Mouse (Mus musculus) granulocyte monocyte progenitor cell, adult 5-6 weeks (primary cell): ENCODE data around the gene Tnp2. TPM values are rescaled to one million over a fixed set of nuclear protein-coding genes. Genes with fewer than 3 reads are reported as not detected.

ENCODE experiments used
- ATAC-seq: replicated peaks from 2 replicates; pipeline ENCODE4 v1.8.0; 2016; ENCODE audit warnings: mild to moderate bottlenecking, moderate TSS enrichment, inconsistent platforms; ENCODE audit not compliant: poor library complexity, severe bottlenecking
- total RNA-seq, 2 experiments: library from RNA; stranded (forward) in 1 of 2; stranded (reverse) in 1 of 2; fragments of 200-712, 200-1000 nt in 1 of 2; fragments of >200 nt in 1 of 2; fragmentation: Nextera tagmentation in 1 of 2; gene quantifications; 2 replicates each; pipeline ENCODE4 v1.2.3; 2014 to 2017

Gene Tnp2
- total RNA-seq, 2 experiments from 2014 or later, result not detected

- no peak for ATAC-seq
Observed at GRCm38 (mm10) chr16:10790702-10791101, 2.2 kb upstream of the Tnp2 start, which contains the start of gene Prm3. Gene Prm3, minus strand, starts transcription at chr16:10790914.

- no peak for ATAC-seq
Observed at GRCm38 (mm10) chr16:10788866-10789265, 406 bp upstream of the Tnp2 start.

- no peak for ATAC-seq
Observed at GRCm38 (mm10) chr16:10787548-10788058, 857 bp downstream of the Tnp2 start.

GRCm38 (mm10) chr16:10786782-10787547, 1.5 kb downstream of the Tnp2 start:
- no peak for ATAC-seq

GRCm38 (mm10) chr16:10786288-10786687, 2.2 kb downstream of the Tnp2 start:
- ATAC-seq, result peak; percentile 45

- ATAC-seq, result peak; percentile 52
Observed at GRCm38 (mm10) chr16:10785371-10786231, 2.9 kb downstream of the Tnp2 start, which contains the start of gene Socs1. Gene Socs1, minus strand, starts transcription at chr16:10785536.

GRCm38 (mm10) chr16:10784793-10785370, 3.6 kb downstream of the Tnp2 start:
- peak; percentile 48 for ATAC-seq

GRCm38 (mm10) chr16:10783883-10784792, 4.3 kb downstream of the Tnp2 start:
- ATAC-seq, result no peak

- ATAC-seq, result no peak
Observed at GRCm38 (mm10) chr16:10783451-10783850, 5.0 kb downstream of the Tnp2 start.

GRCm38 (mm10) chr16:10783152-10783434, 5.4 kb downstream of the Tnp2 start:
- peak; percentile 40 for ATAC-seq

GRCm38 (mm10) chr16:10782377-10783151, 5.9 kb downstream of the Tnp2 start:
- ATAC-seq, result peak; percentile 0; the same call in 1 of the 2 replicates

- no peak for ATAC-seq
Observed at GRCm38 (mm10) chr16:10781862-10782371, 6.5 kb downstream of the Tnp2 start.

GRCm38 (mm10) chr16:10780631-10781120, 7.8 kb downstream of the Tnp2 start:
- no peak for ATAC-seq

- no peak for ATAC-seq
Observed at GRCm38 (mm10) chr16:10777579-10778160, 10.8 kb downstream of the Tnp2 start.

- no peak for ATAC-seq
Observed at GRCm38 (mm10) chr16:10776322-10776721, 12.1 kb downstream of the Tnp2 start.

GRCm38 (mm10) chr16:10774726-10775125, 13.7 kb downstream of the Tnp2 start:
- ATAC-seq, result peak; percentile 24

- ATAC-seq, result no peak
Observed at GRCm38 (mm10) chr16:10773543-10773942, 14.9 kb downstream of the Tnp2 start.

GRCm38 (mm10) chr16:10771769-10772510, 16.5 kb downstream of the Tnp2 start:
- ATAC-seq, result no peak
